Mouse (Mus musculus): ENCODE data around the gene Nfix.

GRCm38 (mm10) chr8:84797971-84798370, 2.2 kb downstream of the Nfix start:
- TF ChIP-seq POLR2A (IDR thresholded peaks at IDR 0.05; ENCODE audit: insufficient read length, low read depth) (no peak), MYOG (IDR thresholded peaks at IDR 0.05; ENCODE audit: control insufficient read depth in 1 of 3, insufficient read depth in 1 of 3, insufficient read length in 2 of 3, low read depth in 2 of 3) (no peak), E2F4 (IDR thresholded peaks at IDR 0.05; ENCODE audit: insufficient read depth) (no peak), MAX (IDR thresholded peaks at IDR 0.05; ENCODE audit: low read depth) (no peak), USF1 (IDR thresholded peaks at IDR 0.05; ENCODE audit: low read depth) (no peak), CEBPB (IDR thresholded peaks at IDR 0.05; ENCODE audit: insufficient read depth, poor library complexity, severe bottlenecking) (no peak)

Data from myocyte (in vitro differentiated cells).